Mouse (Mus musculus): Measurements from ENCODE around the gene Olfr1323.

Gene Olfr1323

DNA sequence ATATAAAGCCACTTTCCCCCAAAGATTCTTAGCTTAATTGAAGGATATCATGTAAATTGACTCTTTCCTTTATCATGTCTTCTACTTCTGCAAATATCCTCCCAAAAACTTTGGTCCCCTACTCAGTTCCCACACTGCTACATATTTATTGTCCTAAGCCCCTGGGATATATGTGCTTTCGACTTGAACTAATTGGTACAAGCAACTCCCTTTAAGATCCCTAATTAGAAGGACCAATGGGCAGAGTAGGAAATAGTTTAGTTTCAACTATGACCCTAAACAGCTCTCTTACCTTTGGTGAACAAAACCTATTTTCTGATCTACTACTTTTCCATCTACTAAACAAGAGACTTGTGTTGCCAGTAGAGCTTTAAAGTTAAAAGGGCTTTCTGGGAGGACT lies at the start of gene Olfr1323:
Gene Olfr1323 (minus strand): TSS at position 101 of the 400 bp plus-strand sequence.
- no peak for DNase-seq (ENCODE audit: low read depth, low spot score)

DNA sequence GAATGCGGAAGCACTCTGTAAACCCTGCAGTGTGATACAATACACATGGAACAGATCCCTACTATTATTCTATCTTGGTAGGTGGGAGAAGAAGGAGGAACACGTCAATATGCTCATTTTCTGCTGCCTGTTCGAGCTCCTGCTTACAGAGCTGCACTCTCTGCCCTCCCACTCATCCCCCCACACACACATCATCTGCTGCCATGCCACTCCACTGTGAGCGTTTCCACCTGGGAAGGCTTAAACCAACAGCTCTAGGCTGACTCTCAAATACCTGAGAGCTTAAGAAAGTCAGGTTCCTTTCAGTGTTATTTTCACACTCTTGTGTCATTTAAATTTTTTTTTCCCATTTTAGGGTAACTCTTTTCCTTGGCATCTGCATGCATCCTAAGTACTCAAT lies 6.9 kb downstream of the Olfr1323 start:
- DNase-seq (ENCODE audit: low read depth, low spot score), result no peak
